Mouse (Mus musculus): ENCODE measurements at regions not wholly inside any gene's neighbourhood (a gene's known extent, or its start where the extent isn't known, plus 50 kb on each side); places are given as distances from the start of the nearest gene placed in this dataset.

GRCm38 (mm10) chr13:48436659-48437345 is 76.4 kb downstream of the Zfp169 start:
- DNase-seq (ENCODE audit: low spot score in 2 of 2) = no peak

Data from right cerebral cortex, adult 2 months (tissue).